Mouse (Mus musculus) limb, embryonic 14.5 days (tissue): ENCODE measurements at regions not wholly inside any gene's neighbourhood (a gene's known extent, or its start where the extent isn't known, plus 50 kb on each side); places are given as distances from the start of the nearest gene placed in this dataset.

Experiments
- ATAC-seq: fragments of 200-750 bp; cut with Nextera tagmentation; 2 replicates; pipeline ENCODE4 v1.8.0; 2017; ENCODE audit warnings: low read depth, moderate number of reproducible peaks, moderate TSS enrichment; ENCODE audit not compliant: low FRiP score
- DNase-seq: peaks from one replicate; pipeline ENCODE4 v3.0.0-alpha.2; 2015; ENCODE audit warnings: low spot score
- H3K27ac ChIP-seq: fragments of 300-500 bp; sonication (generic); replicated peaks from 2 replicates; pipeline ENCODE4 v1.5.1; 2014; ENCODE audit warnings: low read depth, mild to moderate bottlenecking, low read length, moderate library complexity, mixed read lengths
- H3K27me3 ChIP-seq: fragments of 300-500 bp; sonication (generic); 2 replicates; pipeline ENCODE4 v1.6.1; 2014; ENCODE audit warnings: low read length, mixed read lengths; ENCODE audit not compliant: control insufficient read depth, insufficient read depth
- H3K36me3 ChIP-seq: fragments of 300-500 bp; sonication (generic); 2 replicates; pipeline ENCODE4 v1.6.1; 2014; ENCODE audit warnings: mild to moderate bottlenecking, low read length, moderate library complexity, mixed read lengths; ENCODE audit not compliant: control insufficient read depth, insufficient read depth
- H3K4me1 ChIP-seq: fragments of 300-500 bp; sonication (generic); 2 replicates; pipeline ENCODE4 v1.6.1; 2014; ENCODE audit warnings: antibody characterized with exemption, low read length, mixed read lengths; ENCODE audit not compliant: control insufficient read depth, insufficient read depth
- H3K4me2 ChIP-seq: fragments of 300-500 bp; sonication (generic); replicated peaks from 2 replicates; pipeline ENCODE4 v1.6.1; 2014; ENCODE audit warnings: low read depth, mild to moderate bottlenecking, low read length, moderate library complexity; ENCODE audit not compliant: severe bottlenecking
- H3K4me3 ChIP-seq: fragments of 300-500 bp; sonication (generic); replicated peaks from 2 replicates; pipeline ENCODE4 v1.5.1; 2014; ENCODE audit warnings: low read length
- H3K9ac ChIP-seq: fragments of 300-500 bp; sonication (generic); 2 replicates; pipeline ENCODE4 v1.6.1; 2014; ENCODE audit warnings: mild to moderate bottlenecking, low read depth, low read length, moderate library complexity; ENCODE audit not compliant: severe bottlenecking
- H3K9me3 ChIP-seq: fragments of 300-500 bp; sonication (generic); 2 replicates; pipeline ENCODE4 v1.6.1; 2016; ENCODE audit warnings: low read length; ENCODE audit not compliant: control insufficient read depth
- POLR2A ChIP-seq: fragments of 200-500 bp; IDR thresholded peaks from 2 replicates; pipeline ENCODE4 v1.8.0; 2012; ENCODE audit warnings: inconsistent platforms, mild to moderate bottlenecking, moderate library complexity, borderline replicate concordance; ENCODE audit not compliant: insufficient read depth, insufficient read length; ENCODE audit errors: extremely low read depth
- WGBS: fragments of 180-500 bp; shearing (Covaris S2); extraction: QIAGEN DNeasy Blood & Tissue Kit; methylation state at CpG from one replicate; pipeline ENCODE4 v1.1.7; 2014; 5-methylcytosine and 5-hydroxymethylcytosine counted together

GRCm38 (mm10) chr16:20828996-20829731 lies 94.9 kb upstream of the Thpo start:
- H3K36me3 ChIP-seq, result no peaks in the 10 kb centered on the region
- no peaks in the 10 kb centered on the region for H3K9me3 ChIP-seq
- WGBS, result 77% methylated on average over 5 of the region's 5 CpGs
- peaks cover 10% of the 10 kb centered on the region for H3K4me1 ChIP-seq
- no peak overlapping the region for H3K4me3 ChIP-seq
- ATAC-seq (no peak), DNase-seq (no peak)
- no peaks in the 10 kb centered on the region for H3K27me3 ChIP-seq
- TF ChIP-seq POLR2A, result no peak
- H3K4me2 ChIP-seq, result no peak overlapping the region
- H3K27ac ChIP-seq, result no peak overlapping the region
- H3K9ac ChIP-seq, result no peak overlapping the region

DNA sequence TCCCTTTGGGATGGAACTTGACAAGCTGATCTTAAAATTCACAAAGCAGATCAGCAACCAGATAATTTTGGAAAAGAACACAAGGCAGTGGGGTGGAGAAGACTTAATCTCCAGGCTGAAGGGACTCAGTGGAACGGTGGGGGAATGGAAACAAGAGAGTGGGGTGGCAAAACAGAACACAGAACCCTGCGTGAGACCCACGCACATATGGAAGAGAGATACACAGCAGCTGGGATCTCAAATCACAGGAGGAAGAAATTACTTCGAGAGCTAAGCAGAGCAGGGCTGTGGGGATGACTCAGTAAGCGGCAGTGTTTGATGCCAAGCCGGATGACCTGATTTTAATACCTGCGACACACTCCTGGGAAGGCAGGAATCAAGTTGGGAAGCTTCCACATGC lies 89.9 kb upstream of the Thpo start:
- Histone ChIP-seq H3K36me3 (no peaks in the 10 kb centered on the region), H3K4me2 (no peak overlapping the region), H3K27me3 (no peaks in the 10 kb centered on the region), H3K9ac (no peak overlapping the region), H3K4me3 (no peak overlapping the region), H3K27ac (no peak overlapping the region), H3K4me1 (no peaks in the 10 kb centered on the region), H3K9me3 (no peaks in the 10 kb centered on the region)
- DNase-seq, result no peak
- whole genome bisulfite sequencing, result 56% methylated on average over 7 of the region's 7 CpGs
- TF ChIP-seq POLR2A, result no peak
- ATAC-seq, result no peak

GRCm38 (mm10) chr16:20820939-20821338 lies 86.6 kb upstream of the Thpo start:
- no peak overlapping the region for H3K9ac ChIP-seq
- no peak for ATAC-seq

DNA sequence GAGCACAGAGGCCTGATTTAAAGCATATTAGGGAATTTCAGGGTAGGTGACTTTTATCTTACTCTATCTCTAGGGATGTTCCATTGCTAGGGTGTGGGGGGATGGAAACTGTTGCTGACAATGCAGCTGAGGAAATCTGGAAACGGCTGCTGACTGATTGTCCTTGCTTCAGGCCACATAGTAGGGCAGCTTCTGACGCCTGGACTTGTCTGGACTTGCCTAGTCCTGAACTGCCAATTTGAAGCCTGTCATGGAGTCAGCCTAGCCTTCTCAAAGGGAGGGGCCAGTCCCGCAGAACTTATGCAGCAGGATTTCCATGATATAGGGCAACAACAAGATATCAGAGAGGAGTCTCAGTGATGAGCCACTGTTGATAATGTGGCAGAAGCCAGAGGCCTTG lies 85.3 kb upstream of the Thpo start:
- H3K9ac ChIP-seq, result no peak overlapping the region
- H3K27ac ChIP-seq, result no peak overlapping the region
- ATAC-seq (no peak), DNase-seq (no peak)
- TF ChIP-seq POLR2A, result no peak
- H3K27me3 ChIP-seq, result no peaks in the 10 kb centered on the region
- 88% methylated on average over 3 of the region's 3 CpGs for WGBS
- H3K4me3 ChIP-seq, result no peak overlapping the region
- H3K4me2 ChIP-seq, result no peak overlapping the region
- no peaks in the 10 kb centered on the region for H3K36me3 ChIP-seq
- no peaks in the 10 kb centered on the region for H3K9me3 ChIP-seq
- peaks cover 9% of the 10 kb centered on the region for H3K4me1 ChIP-seq

More at GRCm38 (mm10) chr16:20820939-20821338, 86.6 kb upstream of the Thpo start:
- no peak overlapping the region for H3K4me2 ChIP-seq
- H3K4me3 ChIP-seq, result no peak overlapping the region
- H3K27me3 ChIP-seq, result no peaks in the 10 kb centered on the region
- no peaks in the 10 kb centered on the region for H3K9me3 ChIP-seq
- DNase-seq, result no peak
- peaks cover 9% of the 10 kb centered on the region for H3K4me1 ChIP-seq
- no peaks in the 10 kb centered on the region for H3K36me3 ChIP-seq
- TF ChIP-seq POLR2A, result no peak
- H3K27ac ChIP-seq, result no peak overlapping the region

DNA sequence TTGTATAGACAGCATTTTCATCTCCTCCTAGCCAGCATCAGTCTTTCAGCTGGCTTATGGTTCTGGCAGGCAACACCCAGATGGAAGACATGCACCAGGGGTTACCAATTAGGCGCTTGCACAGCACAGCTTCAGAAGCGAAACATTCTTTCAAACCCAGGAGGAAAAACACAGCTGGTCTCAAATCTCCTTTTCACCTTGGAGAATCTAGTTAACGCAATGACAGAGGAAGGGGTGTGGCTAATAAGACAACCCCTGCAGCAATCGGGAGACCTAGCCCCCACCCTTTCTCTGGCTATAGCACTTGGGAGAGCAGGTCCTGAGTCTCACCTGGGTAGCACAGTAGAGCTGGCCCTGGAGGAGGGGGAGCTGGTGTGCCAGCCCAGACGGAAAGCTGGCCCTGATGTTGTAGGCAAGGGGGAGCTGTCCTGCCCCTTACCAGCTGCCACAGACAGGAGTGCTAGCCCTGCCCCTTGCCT lies 84.4 kb upstream of the Thpo start:
- TF ChIP-seq POLR2A, result no peak
- H3K4me2 ChIP-seq, result no peak overlapping the region
- WGBS, result 17% methylated on average over 5 of the region's 5 CpGs

More for the DNA sequence above, 84.4 kb upstream of the Thpo start:
- Histone ChIP-seq H3K4me1 (peaks cover 9% of the 10 kb centered on the region), H3K9me3 (no peaks in the 10 kb centered on the region), H3K27ac (no peak overlapping the region), H3K4me3 (no peak overlapping the region), H3K36me3 (no peaks in the 10 kb centered on the region), H3K9ac (no peak overlapping the region), H3K27me3 (no peaks in the 10 kb centered on the region)
- peak; percentile 23; the same call in 1 of the 2 replicates for ATAC-seq
- DNase-seq, result no peak
